Mouse (Mus musculus) lung, embryonic 16.5 days (tissue): ENCODE measurements around the gene Bad. TPM values are rescaled to one million over a fixed set of nuclear protein-coding genes. Genes with fewer than 3 reads are reported as not detected.

Experiments used
- ATAC-seq: fragments of 200-750 bp; cut with Nextera tagmentation; 2 replicates; pipeline ENCODE4 v1.8.0; 2017; ENCODE audit warnings: low read depth, mild to moderate bottlenecking, moderate library complexity
- H3K27ac ChIP-seq: fragments of 300-500 bp; sonication (generic); 2 replicates; pipeline ENCODE4 v1.5.1; 2014; ENCODE audit warnings: mild to moderate bottlenecking, control low read depth, low read length
- H3K27me3 ChIP-seq: fragments of 300-500 bp; sonication (generic); 2 replicates; pipeline ENCODE4 v1.6.1; 2014; ENCODE audit warnings: low read depth, low read length, mixed read lengths; ENCODE audit not compliant: control insufficient read depth, insufficient read depth
- H3K36me3 ChIP-seq: fragments of 300-500 bp; sonication (generic); 2 replicates; pipeline ENCODE4 v1.6.1; 2014; ENCODE audit warnings: low read length; ENCODE audit not compliant: control insufficient read depth, insufficient read depth
- H3K4me1 ChIP-seq: fragments of 300-500 bp; sonication (generic); replicated peaks from 2 replicates; pipeline ENCODE4 v1.6.1; 2014; ENCODE audit warnings: low read length, mixed read lengths; ENCODE audit not compliant: control insufficient read depth, insufficient read depth
- H3K4me2 ChIP-seq: fragments of 300-500 bp; sonication (generic); 2 replicates; pipeline ENCODE4 v1.6.1; 2014; ENCODE audit warnings: low read depth, low read length, control low read depth
- H3K4me3 ChIP-seq: fragments of 300-500 bp; sonication (generic); 2 replicates; pipeline ENCODE4 v1.5.1; 2014; ENCODE audit warnings: mild to moderate bottlenecking, low read length, control low read depth
- H3K9ac ChIP-seq: fragments of 300-500 bp; sonication (generic); 2 replicates; pipeline ENCODE4 v1.6.1; 2014; ENCODE audit warnings: low read length, control low read depth
- H3K9me3 ChIP-seq: fragments of 300-500 bp; sonication (generic); 2 replicates; pipeline ENCODE4 v1.6.1; 2016; ENCODE audit warnings: low read length; ENCODE audit not compliant: control insufficient read depth
- WGBS: fragments of 180-500 bp; shearing (Covaris S2); extraction: QIAGEN DNeasy Blood & Tissue Kit; methylation state at CpG from one replicate; pipeline ENCODE4 v1.1.7; 2014; 5-methylcytosine and 5-hydroxymethylcytosine counted together
- polyA plus RNA-seq: library from polyadenylated mRNA; unstranded; fragments of >200 nt; fragmentation: Nextera tagmentation; extraction: Ambion mirVana; gene quantifications from 2 replicates; pipeline ENCODE4 v1.2.1, GENCODE M21; 2015

Gene Bad
- polyA plus RNA-seq, 1 experiment from 2014 or later: 82.5 TPM

GRCm38 (mm10) chr19:6921647-6922567, 19.8 kb upstream of the Bad start, which contains the start of gene Esrra:
Esrra (minus strand) TSS chr19:6921813.
- Histone ChIP-seq H3K9ac (peak within 1 kb of the TSS; percentile 84), H3K27me3 (peaks cover 42% of the 10 kb centered on the region), H3K4me3 (peak within 1 kb of the TSS; percentile 85), H3K27ac (peak within 1 kb of the TSS; percentile 80), H3K4me2 (peak within 1 kb of the TSS; percentile 97), H3K9me3 (no peaks in the 10 kb centered on the region), H3K36me3 (no peaks in the 10 kb centered on the region), H3K4me1 (peaks cover 30% of the 10 kb centered on the region)
- ATAC-seq: peak; percentile 95
- under 1% methylated on average over 58 of the region's 66 CpGs for WGBS

GRCm38 (mm10) chr19:6922901-6923735, 18.5 kb upstream of the Bad start:
- Histone ChIP-seq H3K9me3 (no peaks in the 10 kb centered on the region), H3K27me3 (peaks cover 54% of the 10 kb centered on the region), H3K4me2 (peak overlapping the region; percentile 97; the same call in 1 of the 2 replicates), H3K4me1 (peaks cover 30% of the 10 kb centered on the region), H3K27ac (no peak overlapping the region), H3K36me3 (no peaks in the 10 kb centered on the region), H3K9ac (no peak overlapping the region), H3K4me3 (no peak overlapping the region)
- ATAC-seq: no peak
- WGBS: 65% methylated on average over 6 of the region's 6 CpGs

GRCm38 (mm10) chr19:6924461-6925306, 17.0 kb upstream of the Bad start:
- Histone ChIP-seq H3K27me3 (peaks cover 65% of the 10 kb centered on the region), H3K4me1 (peaks cover 30% of the 10 kb centered on the region), H3K9ac (peak overlapping the region; percentile 43), H3K4me3 (peak overlapping the region; percentile 25), H3K36me3 (no peaks in the 10 kb centered on the region), H3K27ac (no peak overlapping the region), H3K9me3 (no peaks in the 10 kb centered on the region), H3K4me2 (peak overlapping the region; percentile 42)
- ATAC-seq: no peak
- WGBS: 3% methylated on average over 39 of the region's 39 CpGs

GRCm38 (mm10) chr19:6925307-6925573, 16.4 kb upstream of the Bad start, which contains the start of gene Catsperz:
Catsperz (minus strand) TSS chr19:6925380.
- H3K27me3 ChIP-seq: peaks cover 65% of the 10 kb centered on the region
- ATAC-seq: no peak
- peaks cover 24% of the 10 kb centered on the region for H3K4me1 ChIP-seq
- H3K27ac ChIP-seq: no peak within 1 kb of the TSS
- 2% methylated on average over 9 of the region's 9 CpGs for WGBS
- peak within 1 kb of the TSS; percentile 25 for H3K4me3 ChIP-seq
- no peaks in the 10 kb centered on the region for H3K36me3 ChIP-seq
- peak within 1 kb of the TSS; percentile 43 for H3K9ac ChIP-seq
- no peaks in the 10 kb centered on the region for H3K9me3 ChIP-seq
- H3K4me2 ChIP-seq: peak within 1 kb of the TSS; percentile 42

GRCm38 (mm10) chr19:6925611-6926329, 15.9 kb upstream of the Bad start:
- Histone ChIP-seq H3K9ac (no peak overlapping the region), H3K27me3 (peaks cover 70% of the 10 kb centered on the region), H3K9me3 (no peaks in the 10 kb centered on the region), H3K4me2 (peak overlapping the region; percentile 42), H3K36me3 (no peaks in the 10 kb centered on the region), H3K4me3 (peak overlapping the region; percentile 25), H3K4me1 (peaks cover 19% of the 10 kb centered on the region), H3K27ac (no peak overlapping the region)
- ATAC-seq: no peak
- 15% methylated on average over 36 of the region's 40 CpGs for WGBS

- H3K27ac ChIP-seq: no peak overlapping the region
- peaks cover 16% of the 10 kb centered on the region for H3K4me1 ChIP-seq
- no peaks in the 10 kb centered on the region for H3K36me3 ChIP-seq
- peak overlapping the region; percentile 18; the same call in 1 of the 2 replicates for H3K4me3 ChIP-seq
- ATAC-seq: no peak
- peaks cover 79% of the 10 kb centered on the region for H3K27me3 ChIP-seq
- 16% methylated on average over 26 of the region's 26 CpGs for WGBS
- H3K9ac ChIP-seq: no peak overlapping the region
- peak overlapping the region; percentile 42 for H3K4me2 ChIP-seq
- no peaks in the 10 kb centered on the region for H3K9me3 ChIP-seq
Measured at GRCm38 (mm10) chr19:6926559-6927255, 15.0 kb upstream of the Bad start.

GRCm38 (mm10) chr19:6928080-6928479, 13.6 kb upstream of the Bad start:
- no peak for ATAC-seq
- Histone ChIP-seq H3K27ac (no peak overlapping the region), H3K4me2 (no peak overlapping the region), H3K36me3 (no peaks in the 10 kb centered on the region), H3K9ac (no peak overlapping the region), H3K9me3 (no peaks in the 10 kb centered on the region), H3K4me1 (peaks cover 16% of the 10 kb centered on the region), H3K4me3 (no peak overlapping the region), H3K27me3 (peaks cover 88% of the 10 kb centered on the region)
- 13% methylated on average over 9 of the region's 9 CpGs for WGBS

GRCm38 (mm10) chr19:6931002-6931401, 10.7 kb upstream of the Bad start:
- H3K27ac ChIP-seq: no peak overlapping the region
- H3K4me2 ChIP-seq: no peak overlapping the region
- H3K9ac ChIP-seq: no peak overlapping the region
- WGBS: 7% methylated on average over 2 of the region's 2 CpGs
- no peak overlapping the region for H3K4me3 ChIP-seq
- H3K27me3 ChIP-seq: peaks cover 87% of the 10 kb centered on the region
- H3K4me1 ChIP-seq: peaks cover 13% of the 10 kb centered on the region
- H3K36me3 ChIP-seq: no peaks in the 10 kb centered on the region
- ATAC-seq: no peak
- H3K9me3 ChIP-seq: no peaks in the 10 kb centered on the region
